Mouse (Mus musculus): Measurements from ENCODE around the gene Sdk1. TPM values are rescaled to one million over a fixed set of nuclear protein-coding genes. Genes with fewer than 3 reads are reported as not detected.

Gene Sdk1
- polyA plus RNA-seq, 1 experiment = 4.0 TPM

DNA sequence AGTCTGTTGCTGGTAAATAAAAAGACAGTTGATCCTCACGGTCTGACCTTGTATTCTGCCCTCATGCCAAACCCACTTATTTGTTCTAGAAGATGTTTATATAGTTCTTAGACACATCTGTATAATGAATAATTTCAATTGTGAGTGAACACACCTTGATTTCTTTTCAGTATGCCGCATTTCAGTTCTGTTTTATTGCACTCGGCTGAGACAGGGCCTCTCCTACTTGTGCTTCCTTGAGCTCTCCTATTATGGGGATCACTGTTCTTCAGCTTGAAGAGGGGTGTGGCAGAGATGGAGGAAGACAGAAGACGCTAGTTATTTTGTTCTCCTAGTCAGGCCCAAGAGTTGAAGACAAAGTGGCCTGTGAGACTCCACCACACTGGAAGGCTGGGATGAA lies 603.4 kb downstream of the Sdk1 start:
- H3K4me3 ChIP-seq (ENCODE audit: control insufficient read depth, low read depth, low read length) = no peak overlapping the region
- H3K4me1 ChIP-seq (ENCODE audit: control insufficient read depth, insufficient read depth, low read length) = no peaks in the 10 kb centered on the region
- no peaks in the 10 kb centered on the region for H3K36me3 ChIP-seq (ENCODE audit: control insufficient read depth, insufficient read depth, low read length)
- no peaks in the 10 kb centered on the region for H3K27me3 ChIP-seq (ENCODE audit: control insufficient read depth, insufficient read depth, low read length)
- H3K27ac ChIP-seq (ENCODE audit: control insufficient read depth, insufficient read depth, low read depth, low read length) = no peak overlapping the region
- TF ChIP-seq CTCF (IDR thresholded peaks at IDR 0.05; ENCODE audit: control insufficient read depth, insufficient read depth, insufficient replicate concordance, low read depth, low read length) = no peak
- TF ChIP-seq POLR2A (IDR thresholded peaks at IDR 0.05; ENCODE audit: control insufficient read depth, low read depth, low read length) = no peak

DNA sequence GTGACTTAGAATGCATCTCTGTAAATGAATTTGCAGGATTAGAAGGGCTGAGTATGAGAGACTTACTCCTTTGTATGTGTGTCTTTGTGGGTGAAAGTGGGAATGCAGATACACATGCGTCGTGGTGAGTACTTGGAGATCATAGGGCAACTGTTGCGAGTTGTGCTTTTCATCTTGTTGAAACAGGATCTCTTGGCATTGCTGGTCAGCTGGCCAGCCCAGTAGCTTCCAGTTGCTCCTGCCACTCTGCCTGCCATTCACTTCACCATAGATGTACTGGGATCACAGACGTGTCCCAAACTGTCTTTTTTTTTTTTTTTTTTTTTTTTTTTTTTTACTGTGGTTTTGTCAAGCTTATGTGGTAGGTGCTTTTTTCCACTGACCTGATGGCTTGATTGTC lies 606.4 kb downstream of the Sdk1 start:
- no peak overlapping the region for H3K27ac ChIP-seq (ENCODE audit: control insufficient read depth, insufficient read depth, low read depth, low read length)
- peaks cover 4% of the 10 kb centered on the region; the same call in 1 of the 2 replicates for H3K4me1 ChIP-seq (ENCODE audit: control insufficient read depth, insufficient read depth, low read length)
- TF ChIP-seq CTCF (IDR thresholded peaks at IDR 0.05; ENCODE audit: control insufficient read depth, insufficient read depth, insufficient replicate concordance, low read depth, low read length) (no peak), POLR2A (IDR thresholded peaks at IDR 0.05; ENCODE audit: control insufficient read depth, low read depth, low read length) (no peak)
- no peak overlapping the region for H3K4me3 ChIP-seq (ENCODE audit: control insufficient read depth, low read depth, low read length)
- H3K27me3 ChIP-seq (ENCODE audit: control insufficient read depth, insufficient read depth, low read length) = no peaks in the 10 kb centered on the region
- H3K36me3 ChIP-seq (ENCODE audit: control insufficient read depth, insufficient read depth, low read length) = no peaks in the 10 kb centered on the region

DNA sequence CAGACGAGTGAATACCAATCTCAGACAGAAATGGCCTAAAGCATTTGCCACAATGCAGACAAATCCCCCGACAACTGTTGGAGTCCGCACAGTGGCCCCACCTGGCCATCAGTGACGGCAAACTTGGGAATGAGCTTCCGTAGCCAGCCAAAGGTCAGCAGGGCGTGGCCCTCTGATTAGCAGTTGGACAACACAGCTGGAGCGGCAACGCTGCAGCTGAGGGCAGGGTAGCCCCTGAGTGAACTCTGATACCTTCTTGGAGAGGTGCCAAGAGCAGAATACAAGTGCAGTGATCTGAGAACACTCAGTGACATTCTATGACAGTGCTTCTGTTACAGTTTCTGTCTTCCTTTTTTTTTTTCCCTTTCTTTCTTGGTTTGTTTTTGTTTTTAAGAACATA lies 610.9 kb downstream of the Sdk1 start:
- H3K4me1 ChIP-seq (ENCODE audit: control insufficient read depth, insufficient read depth, low read length) = peaks cover 5% of the 10 kb centered on the region; the same call in 1 of the 2 replicates
- H3K4me3 ChIP-seq (ENCODE audit: control insufficient read depth, low read depth, low read length) = no peak overlapping the region
- H3K36me3 ChIP-seq (ENCODE audit: control insufficient read depth, insufficient read depth, low read length) = no peaks in the 10 kb centered on the region
- TF ChIP-seq POLR2A (IDR thresholded peaks at IDR 0.05; ENCODE audit: control insufficient read depth, low read depth, low read length) (no peak), CTCF (IDR thresholded peaks at IDR 0.05; ENCODE audit: control insufficient read depth, insufficient read depth, insufficient replicate concordance, low read depth, low read length) (no peak)
- H3K27ac ChIP-seq (ENCODE audit: control insufficient read depth, insufficient read depth, low read depth, low read length) = no peak overlapping the region
- no peaks in the 10 kb centered on the region for H3K27me3 ChIP-seq (ENCODE audit: control insufficient read depth, insufficient read depth, low read length)

DNA sequence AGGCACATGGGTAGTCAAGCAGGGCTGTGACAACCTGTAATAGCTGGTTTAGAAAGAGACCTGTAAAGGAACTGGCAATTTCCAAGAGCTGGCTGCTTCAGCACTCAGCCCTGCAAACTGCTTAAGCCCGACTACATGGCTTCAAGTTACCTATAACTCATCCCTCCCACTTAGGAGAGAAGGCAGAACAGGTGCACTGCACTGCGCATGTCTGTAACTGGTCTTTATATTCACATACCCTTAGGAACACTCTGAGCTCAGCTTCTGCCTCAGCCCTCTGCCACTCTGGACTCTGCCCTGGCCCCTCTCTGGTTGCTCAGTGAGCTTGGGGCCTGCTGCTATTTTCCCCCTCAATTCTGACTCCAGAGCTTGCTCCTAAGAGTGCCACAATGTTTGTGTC lies 615.2 kb downstream of the Sdk1 start:
- Histone ChIP-seq H3K4me3 (ENCODE audit: control insufficient read depth, low read depth, low read length) (no peak overlapping the region), H3K4me1 (ENCODE audit: control insufficient read depth, insufficient read depth, low read length) (peaks cover 5% of the 10 kb centered on the region; the same call in 1 of the 2 replicates), H3K36me3 (ENCODE audit: control insufficient read depth, insufficient read depth, low read length) (no peaks in the 10 kb centered on the region), H3K27ac (ENCODE audit: control insufficient read depth, insufficient read depth, low read depth, low read length) (no peak overlapping the region), H3K27me3 (ENCODE audit: control insufficient read depth, insufficient read depth, low read length) (no peaks in the 10 kb centered on the region)
- TF ChIP-seq CTCF (IDR thresholded peaks at IDR 0.05; ENCODE audit: control insufficient read depth, insufficient read depth, insufficient replicate concordance, low read depth, low read length) (no peak), POLR2A (IDR thresholded peaks at IDR 0.05; ENCODE audit: control insufficient read depth, low read depth, low read length) (no peak)

DNA sequence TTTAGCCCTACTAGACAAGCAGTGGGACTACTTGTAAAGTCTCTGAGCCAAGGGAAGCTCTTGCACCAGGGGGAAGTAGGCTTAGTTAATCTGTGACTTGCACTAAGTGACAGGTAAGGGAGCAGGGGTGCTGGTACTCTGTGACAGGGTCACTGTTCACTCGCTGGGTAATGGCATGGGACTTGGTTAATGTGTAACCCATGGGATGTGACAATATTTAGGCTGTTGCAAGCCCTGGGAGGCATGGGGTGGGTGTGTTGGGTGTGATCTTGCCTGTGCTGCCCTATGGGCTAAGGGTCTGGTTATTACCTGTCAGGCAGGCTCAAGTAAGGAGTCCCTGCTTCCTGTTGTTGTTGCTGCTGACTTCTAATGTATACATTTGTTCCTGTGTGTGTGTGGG lies 616.5 kb downstream of the Sdk1 start:
- Histone ChIP-seq H3K4me1 (ENCODE audit: control insufficient read depth, insufficient read depth, low read length) (no peaks in the 10 kb centered on the region), H3K36me3 (ENCODE audit: control insufficient read depth, insufficient read depth, low read length) (no peaks in the 10 kb centered on the region), H3K4me3 (ENCODE audit: control insufficient read depth, low read depth, low read length) (no peak overlapping the region), H3K27me3 (ENCODE audit: control insufficient read depth, insufficient read depth, low read length) (no peaks in the 10 kb centered on the region), H3K27ac (ENCODE audit: control insufficient read depth, insufficient read depth, low read depth, low read length) (no peak overlapping the region)
- TF ChIP-seq CTCF (IDR thresholded peaks at IDR 0.05; ENCODE audit: control insufficient read depth, insufficient read depth, insufficient replicate concordance, low read depth, low read length) = no peak
- TF ChIP-seq POLR2A (IDR thresholded peaks at IDR 0.05; ENCODE audit: control insufficient read depth, low read depth, low read length) = no peak

DNA sequence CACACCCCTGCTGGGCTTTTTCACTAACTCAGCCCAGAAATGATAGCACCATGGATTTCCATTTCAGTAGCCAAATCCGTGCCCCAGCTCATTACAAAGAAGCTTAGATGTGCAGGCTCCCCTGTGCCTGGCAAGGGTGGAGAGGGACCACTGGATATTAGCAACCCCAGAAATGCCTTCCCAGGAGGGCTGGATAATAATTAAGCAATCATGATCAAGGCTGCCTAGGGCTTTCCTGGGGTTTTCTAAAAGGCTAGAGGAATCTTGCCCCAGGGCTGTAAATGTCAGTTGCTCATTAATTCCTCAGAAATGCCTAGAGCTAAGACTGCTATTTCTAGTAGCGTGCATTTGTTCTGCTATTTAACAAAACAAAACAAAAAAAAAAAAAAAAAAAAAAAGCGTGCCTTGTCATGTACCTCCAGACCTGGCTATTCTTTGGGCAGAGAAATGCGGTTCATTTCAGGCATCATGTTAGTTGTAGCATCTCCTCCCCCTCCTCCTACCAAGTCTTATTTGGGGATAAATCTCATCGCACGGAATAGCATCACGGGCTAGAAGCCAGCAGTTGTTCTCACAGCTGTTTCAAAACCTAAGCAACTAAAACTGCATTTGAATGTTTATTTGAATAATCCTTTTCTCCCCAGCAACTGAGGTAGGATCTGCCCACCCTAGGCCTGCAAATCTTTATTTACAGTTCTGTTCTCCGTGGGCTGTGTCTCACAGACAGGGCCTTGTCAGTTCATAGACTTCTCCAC lies 617.3 kb downstream of the Sdk1 start:
- H3K27me3 ChIP-seq (ENCODE audit: control insufficient read depth, insufficient read depth, low read length) = no peaks in the 10 kb centered on the region
- H3K36me3 ChIP-seq (ENCODE audit: control insufficient read depth, insufficient read depth, low read length) = no peaks in the 10 kb centered on the region
- H3K27ac ChIP-seq (ENCODE audit: control insufficient read depth, insufficient read depth, low read depth, low read length) = no peak overlapping the region
- no peaks in the 10 kb centered on the region for H3K4me1 ChIP-seq (ENCODE audit: control insufficient read depth, insufficient read depth, low read length)
- no peak for TF ChIP-seq CTCF (IDR thresholded peaks at IDR 0.05; ENCODE audit: control insufficient read depth, insufficient read depth, insufficient replicate concordance, low read depth, low read length)
- TF ChIP-seq POLR2A (IDR thresholded peaks at IDR 0.05; ENCODE audit: control insufficient read depth, low read depth, low read length) = no peak
- no peak overlapping the region for H3K4me3 ChIP-seq (ENCODE audit: control insufficient read depth, low read depth, low read length)

DNA sequence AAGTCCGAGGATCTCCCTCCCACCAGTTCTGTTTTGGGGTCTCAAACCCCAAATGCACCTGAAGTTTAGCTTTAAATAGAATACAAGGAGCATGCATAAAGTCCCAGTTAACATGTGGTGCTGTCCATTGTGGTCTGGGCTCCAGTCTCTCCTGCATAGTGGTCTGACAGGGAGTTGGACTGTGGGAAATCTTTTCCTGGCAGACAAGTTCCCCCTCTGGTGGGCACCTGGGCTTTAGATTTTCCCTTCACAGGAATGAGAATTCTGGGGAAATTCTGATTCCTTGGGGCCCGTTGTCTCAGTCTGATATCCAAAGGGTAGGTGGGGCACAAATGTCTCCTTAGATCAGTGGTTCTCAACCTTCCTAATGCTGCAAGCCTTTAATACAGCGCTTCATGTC lies 624.8 kb downstream of the Sdk1 start:
- TF ChIP-seq POLR2A (IDR thresholded peaks at IDR 0.05; ENCODE audit: control insufficient read depth, low read depth, low read length) (no peak), CTCF (IDR thresholded peaks at IDR 0.05; ENCODE audit: control insufficient read depth, insufficient read depth, insufficient replicate concordance, low read depth, low read length) (no peak)
- H3K27ac ChIP-seq (ENCODE audit: control insufficient read depth, insufficient read depth, low read depth, low read length) = no peak overlapping the region
- H3K4me3 ChIP-seq (ENCODE audit: control insufficient read depth, low read depth, low read length) = no peak overlapping the region
- peaks cover 4% of the 10 kb centered on the region for H3K4me1 ChIP-seq (ENCODE audit: control insufficient read depth, insufficient read depth, low read length)
- no peaks in the 10 kb centered on the region for H3K27me3 ChIP-seq (ENCODE audit: control insufficient read depth, insufficient read depth, low read length)
- no peaks in the 10 kb centered on the region for H3K36me3 ChIP-seq (ENCODE audit: control insufficient read depth, insufficient read depth, low read length)

Data from testis, adult 2 months (tissue).